Mouse (Mus musculus): ENCODE measurements around the gene Eif4b.

DNA sequence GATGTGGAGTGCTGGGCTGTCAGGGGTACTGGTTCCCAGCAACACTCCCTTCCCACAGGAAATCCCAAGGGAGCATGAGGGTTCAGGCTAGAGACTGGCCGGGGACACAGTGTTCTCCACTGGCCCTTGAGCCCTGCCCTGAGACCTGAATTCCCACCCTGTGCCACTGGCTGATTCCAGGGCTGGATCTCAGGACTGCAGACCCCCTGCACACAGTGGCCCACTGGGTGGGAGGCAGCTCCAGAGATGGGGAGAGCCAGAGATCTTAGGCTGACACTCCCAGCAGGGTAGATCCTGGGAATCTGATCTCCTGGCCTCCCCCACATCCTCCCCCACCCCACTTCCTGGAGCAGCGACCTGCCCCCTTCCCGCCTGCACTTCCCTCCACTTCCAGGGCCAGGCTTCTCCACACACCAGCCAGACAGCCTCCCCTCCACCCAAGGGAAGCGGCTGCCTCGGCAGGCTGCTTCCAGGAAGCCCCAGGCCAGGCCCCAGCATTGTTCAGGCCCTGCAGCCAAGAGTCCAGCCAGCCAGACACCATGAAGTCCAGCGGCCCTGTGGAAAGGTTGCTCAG, 29.1 kb downstream of the Eif4b start:
- TF ChIP-seq CTCF (conservative IDR thresholded peaks at IDR 0.05; ENCODE audit: low read length) (no peak), NANOG (IDR thresholded peaks at IDR 0.05; ENCODE audit: borderline replicate concordance, low read length) (no peak)

All from E14TG2a.4 (cell line).